In genomic region chr7:12998851-12999250, GRCm38 (mm10) we compare ENCODE assay signal across 8 mouse cellular contexts. TPM values are rescaled to one million over a fixed set of nuclear protein-coding genes. Genes with fewer than 3 reads are reported as not detected.
DNase-seq lines count a peak whose midpoint lies in the region; ATAC-seq lines count a peak whose summit lies in the region.

TSS of gene Trim28 (plus strand) at chr7:12999114.

- H3K4me2 ChIP-seq in kidney, embryonic 15.5 days: no peak within 1 kb of the TSS
- no peak within 1 kb of the TSS for H3K4me2 ChIP-seq in intestine, embryonic 16.5 days (ENCODE audit: low read depth, low read length)

- H3K36me3 ChIP-seq in kidney, embryonic 15.5 days: peaks cover 1% of the 10 kb centered on the region; the same call in 1 of the 2 replicates
- H3K36me3 ChIP-seq in intestine, embryonic 16.5 days (ENCODE audit: control insufficient read depth, insufficient read depth, low read length): no peaks in the 10 kb centered on the region
- peaks cover 2% of the 10 kb centered on the region; the same call in 1 of the 2 replicates for H3K36me3 ChIP-seq in midbrain, embryonic 10.5 days

- no peak within 1 kb of the TSS for H3K4me3 ChIP-seq in kidney, embryonic 15.5 days (replicated peaks)
- no peak within 1 kb of the TSS for H3K4me3 ChIP-seq in intestine, embryonic 16.5 days (ENCODE audit: low read length)
- no peak within 1 kb of the TSS for H3K4me3 ChIP-seq in midbrain, embryonic 10.5 days

- H3K27me3 ChIP-seq in kidney, embryonic 15.5 days: no peaks in the 10 kb centered on the region
- no peaks in the 10 kb centered on the region for H3K27me3 ChIP-seq in intestine, embryonic 16.5 days (replicated peaks; ENCODE audit: control insufficient read depth, insufficient read depth, low read length)
- no peaks in the 10 kb centered on the region for H3K27me3 ChIP-seq in midbrain, embryonic 10.5 days (ENCODE audit: low read depth, poor library complexity, severe bottlenecking)

- H3K27ac ChIP-seq in kidney, embryonic 15.5 days: no peak within 1 kb of the TSS
- no peak within 1 kb of the TSS for H3K27ac ChIP-seq in intestine, embryonic 16.5 days (ENCODE audit: low read length)
- H3K27ac ChIP-seq in midbrain, embryonic 10.5 days (replicated peaks): no peak within 1 kb of the TSS

- no peak within 1 kb of the TSS for H3K9ac ChIP-seq in kidney, embryonic 15.5 days
- H3K9ac ChIP-seq in intestine, embryonic 16.5 days (ENCODE audit: low read depth, low read length): no peak within 1 kb of the TSS

- DNase-seq in kidney, postnatal 14 days: no peak
- DNase-seq in adrenal gland, postnatal 36 days: no peak
- DNase-seq in gastrocnemius, postnatal 25 days: no peak
- no peak for DNase-seq in midbrain, embryonic 10.5 days (ENCODE audit: low spot score)
- DNase-seq in frontal cortex, postnatal 25 days (ENCODE audit: low spot score in 2 of 2): no peak
- no peak for DNase-seq in spleen, adult 12 weeks (ENCODE audit: low spot score)

- H3K9me3 ChIP-seq in kidney, embryonic 15.5 days (replicated peaks): no peaks in the 10 kb centered on the region
- no peaks in the 10 kb centered on the region for H3K9me3 ChIP-seq in intestine, embryonic 16.5 days (ENCODE audit: control insufficient read depth, low read length)
- no peaks in the 10 kb centered on the region for H3K9me3 ChIP-seq in midbrain, embryonic 10.5 days (replicated peaks)

- WGBS in kidney, embryonic 15.5 days: 86% methylated on average over 3 of the region's 3 CpGs
- 86% methylated on average over 3 of the region's 3 CpGs for WGBS in intestine, embryonic 16.5 days
- WGBS in midbrain, embryonic 10.5 days: 89% methylated on average over 3 of the region's 3 CpGs

- no peaks in the 10 kb centered on the region for H3K4me1 ChIP-seq in kidney, embryonic 15.5 days
- no peaks in the 10 kb centered on the region for H3K4me1 ChIP-seq in intestine, embryonic 16.5 days (ENCODE audit: control insufficient read depth, insufficient read depth, low read length)
- H3K4me1 ChIP-seq in midbrain, embryonic 10.5 days: no peaks in the 10 kb centered on the region

- no peak for ATAC-seq in kidney, embryonic 15.5 days (replicated peaks; ENCODE audit: low FRiP score)
- ATAC-seq in intestine, embryonic 16.5 days: no peak

RNA-seq across cellular contexts. Expression of gene Trim28, which starts in this region (rescaled TPM):
- 283 and 298 TPM in 2 replicates for polyA plus RNA-seq in kidney, embryonic 15.5 days (2015; fragmentation: Nextera tagmentation; extraction: Ambion mirVana)
- total RNA-seq in adrenal gland, postnatal 36 days (2021): 100 to 1,000 TPM; 221 to 229 TPM
- total RNA-seq in gastrocnemius, postnatal 25 days (2021): 10 to 100 TPM; 59.1 to 60.7 TPM
- polyA plus RNA-seq in intestine, embryonic 16.5 days (2015; fragmentation: Nextera tagmentation; extraction: Ambion mirVana): 116 and 131 TPM in 2 replicates
- polyA plus RNA-seq in midbrain, embryonic 10.5 days (2016; fragmentation: Nextera tagmentation; extraction: Ambion mirVana): 349 and 398 TPM in 2 replicates
